Mouse (Mus musculus) E14TG2a.4 (cell line): ENCODE measurements at regions not wholly inside any gene's neighbourhood (a gene's known extent, or its start where the extent isn't known, plus 50 kb on each side); places are given as distances from the start of the nearest gene placed in this dataset.

Source experiments
- CTCF ChIP-seq: conservative IDR thresholded peaks from 2 replicates; pipeline ENCODE4 v1.5.1; 2014; ENCODE audit warnings: low read length
- NANOG ChIP-seq: IDR thresholded peaks from 2 replicates; pipeline ENCODE4 v1.6.1; 2014; ENCODE audit warnings: borderline replicate concordance, low read length, mixed read lengths

- no peak for TF ChIP-seq CTCF
- TF ChIP-seq NANOG: no peak
Measured at GRCm38 (mm10) chr10:25000231-25001222, 73.2 kb upstream of the Arg1 start.
